Mouse (Mus musculus) intestine, embryonic 16.5 days (tissue): ENCODE data around the gene Gm7138. TPM values are rescaled to one million over a fixed set of nuclear protein-coding genes. Genes with fewer than 3 reads are reported as not detected.
"Not testable (repeated sequence)": the region's sequence is repeated elsewhere in the genome, so short reads cannot be mapped to it uniquely, and the experiment has no call there.

Experiments
- ATAC-seq: fragments of 200-750 bp; cut with Nextera tagmentation; 2 replicates; pipeline ENCODE4 v1.8.0; 2017; ENCODE audit warnings: moderate TSS enrichment, moderate library complexity
- H3K27ac ChIP-seq: fragments of 300-500 bp; sonication (generic); 2 replicates; pipeline ENCODE4 v1.5.1; 2014; ENCODE audit warnings: mild to moderate bottlenecking, low read length
- H3K27me3 ChIP-seq: fragments of 300-500 bp; sonication (generic); replicated peaks from 2 replicates; pipeline ENCODE4 v1.6.1; 2014; ENCODE audit warnings: low read length, control low read depth, mixed read lengths; ENCODE audit not compliant: control insufficient read depth, insufficient read depth
- H3K36me3 ChIP-seq: fragments of 300-500 bp; sonication (generic); 2 replicates; pipeline ENCODE4 v1.6.1; 2014; ENCODE audit warnings: low read length, control low read depth; ENCODE audit not compliant: control insufficient read depth, insufficient read depth
- H3K4me1 ChIP-seq: fragments of 300-500 bp; sonication (generic); 2 replicates; pipeline ENCODE4 v1.6.1; 2014; ENCODE audit warnings: low read length, control low read depth, mixed read lengths; ENCODE audit not compliant: control insufficient read depth, insufficient read depth
- H3K4me2 ChIP-seq: fragments of 300-500 bp; sonication (generic); 2 replicates; pipeline ENCODE4 v1.6.1; 2014; ENCODE audit warnings: low read depth, low read length, control low read depth
- H3K4me3 ChIP-seq: fragments of 300-500 bp; sonication (generic); 2 replicates; pipeline ENCODE4 v1.5.1; 2014; ENCODE audit warnings: mild to moderate bottlenecking, low read length
- H3K9ac ChIP-seq: fragments of 300-500 bp; sonication (generic); 2 replicates; pipeline ENCODE4 v1.6.1; 2014; ENCODE audit warnings: low read depth, low read length
- H3K9me3 ChIP-seq: fragments of 300-500 bp; sonication (generic); 2 replicates; pipeline ENCODE4 v1.6.1; 2016; ENCODE audit warnings: low read length, control low read depth; ENCODE audit not compliant: control insufficient read depth
- WGBS: fragments of 180-500 bp; shearing (Covaris S2); extraction: QIAGEN DNeasy Blood & Tissue Kit; methylation state at CpG from one replicate; pipeline ENCODE4 v1.1.7; 2014; 5-methylcytosine and 5-hydroxymethylcytosine counted together
- polyA plus RNA-seq: library from polyadenylated mRNA; unstranded; fragments of >200 nt; fragmentation: Nextera tagmentation; extraction: Ambion mirVana; gene quantifications from 2 replicates; pipeline ENCODE4 v1.2.1, GENCODE M21; 2015

Gm7138 gene
- polyA plus RNA-seq, 1 experiment from 2014 or later = not detected

GRCm38 (mm10) chr10:77753448-77753847, 23.3 kb downstream of the Gm7138 start:
- no peaks in the 10 kb centered on the region for H3K36me3 ChIP-seq
- ATAC-seq = no peak
- no peaks in the 10 kb centered on the region for H3K4me1 ChIP-seq
- H3K9me3 ChIP-seq = no peaks in the 10 kb centered on the region
- no peak overlapping the region for H3K4me2 ChIP-seq
- H3K27me3 ChIP-seq = no peaks in the 10 kb centered on the region
- no peak overlapping the region for H3K4me3 ChIP-seq
- H3K9ac ChIP-seq = no peak overlapping the region
- no peak overlapping the region for H3K27ac ChIP-seq

- H3K27ac ChIP-seq, H3K36me3 ChIP-seq, H3K4me1 ChIP-seq, H3K9ac ChIP-seq, H3K27me3 ChIP-seq, H3K4me3 ChIP-seq, ATAC-seq, H3K4me2 ChIP-seq, H3K9me3 ChIP-seq: not testable (repeated sequence)
- WGBS = 56% methylated on average over 3 of the region's 3 CpGs
Measured at GRCm38 (mm10) chr10:77752312-77752711, 24.4 kb downstream of the Gm7138 start.

GRCm38 (mm10) chr10:77751254-77751653, 25.5 kb downstream of the Gm7138 start, which contains the start of gene Gm9736:
Gm9736 (minus strand) TSS chr10:77751354.
- H3K9ac ChIP-seq, H3K4me1 ChIP-seq, H3K27ac ChIP-seq, H3K9me3 ChIP-seq, ATAC-seq, H3K27me3 ChIP-seq, H3K4me3 ChIP-seq, H3K4me2 ChIP-seq, H3K36me3 ChIP-seq: not testable (repeated sequence)
- WGBS = 75% methylated on average over 1 of the region's 1 CpGs

- H3K9me3 ChIP-seq, H3K4me2 ChIP-seq, ATAC-seq, H3K4me1 ChIP-seq, H3K4me3 ChIP-seq, H3K27ac ChIP-seq, H3K36me3 ChIP-seq, H3K9ac ChIP-seq, H3K27me3 ChIP-seq: not testable (repeated sequence)
- 62% methylated on average over 1 of the region's 1 CpGs for WGBS
Measured at GRCm38 (mm10) chr10:77750686-77751085, 26.1 kb downstream of the Gm7138 start.

- H3K9me3 ChIP-seq, H3K9ac ChIP-seq, H3K4me1 ChIP-seq, H3K36me3 ChIP-seq, H3K4me3 ChIP-seq, ATAC-seq, H3K27me3 ChIP-seq, H3K27ac ChIP-seq, H3K4me2 ChIP-seq: not testable (repeated sequence)
- 60% methylated on average over 4 of the region's 5 CpGs for whole genome bisulfite sequencing
Measured at GRCm38 (mm10) chr10:77741924-77742688, 34.6 kb downstream of the Gm7138 start, which contains the start of gene Gm18596. Gm18596 (minus strand) TSS chr10:77742638.

GRCm38 (mm10) chr10:77738929-77739328, 37.8 kb downstream of the Gm7138 start:
- ATAC-seq = no peak
- Histone ChIP-seq H3K4me1 (no peaks in the 10 kb centered on the region), H3K4me3 (no peak overlapping the region), H3K27ac (no peak overlapping the region), H3K27me3 (no peaks in the 10 kb centered on the region), H3K9me3 (peaks cover 3% of the 10 kb centered on the region; the same call in 1 of the 2 replicates), H3K4me2 (no peak overlapping the region), H3K36me3 (no peaks in the 10 kb centered on the region), H3K9ac (no peak overlapping the region)
- WGBS = 81% methylated on average over 4 of the region's 4 CpGs

- no peaks in the 10 kb centered on the region for H3K27me3 ChIP-seq
- no peak overlapping the region for H3K9ac ChIP-seq
- H3K36me3 ChIP-seq = no peaks in the 10 kb centered on the region
- no peak for ATAC-seq
- H3K4me3 ChIP-seq = no peak overlapping the region
- H3K27ac ChIP-seq = no peak overlapping the region
- no peak overlapping the region for H3K4me2 ChIP-seq
- 91% methylated on average over 1 of the region's 1 CpGs for WGBS
- peaks cover 3% of the 10 kb centered on the region; the same call in 1 of the 2 replicates for H3K9me3 ChIP-seq
- no peaks in the 10 kb centered on the region for H3K4me1 ChIP-seq
Measured at GRCm38 (mm10) chr10:77735928-77736327, 40.8 kb downstream of the Gm7138 start.

- no peak for ATAC-seq
- no peak overlapping the region for H3K4me3 ChIP-seq
- H3K27me3 ChIP-seq = no peaks in the 10 kb centered on the region
- no peaks in the 10 kb centered on the region for H3K36me3 ChIP-seq
- H3K9ac ChIP-seq = no peak overlapping the region
- H3K9me3 ChIP-seq = no peaks in the 10 kb centered on the region
- H3K4me1 ChIP-seq = no peaks in the 10 kb centered on the region
- H3K4me2 ChIP-seq = no peak overlapping the region
- no peak overlapping the region for H3K27ac ChIP-seq
- WGBS = 49% methylated on average over 4 of the region's 4 CpGs
Measured at GRCm38 (mm10) chr10:77729241-77729640, 47.5 kb downstream of the Gm7138 start.

GRCm38 (mm10) chr10:77728280-77728679, 48.5 kb downstream of the Gm7138 start:
- Histone ChIP-seq H3K4me3 (no peak overlapping the region), H3K36me3 (no peaks in the 10 kb centered on the region), H3K9ac (no peak overlapping the region), H3K9me3 (no peaks in the 10 kb centered on the region), H3K4me2 (no peak overlapping the region), H3K27me3 (no peaks in the 10 kb centered on the region), H3K4me1 (no peaks in the 10 kb centered on the region), H3K27ac (no peak overlapping the region)
- no peak for ATAC-seq
- 59% methylated on average over 4 of the region's 4 CpGs for WGBS
